Mouse (Mus musculus) A20 (cell line): ENCODE measurements around the gene Fto.

Source experiments
- DNase-seq: peaks from one replicate; pipeline ENCODE4 v3.0.0-alpha.2; 2011; ENCODE audit warnings: low read depth, low spot score

The Fto gene

DNA sequence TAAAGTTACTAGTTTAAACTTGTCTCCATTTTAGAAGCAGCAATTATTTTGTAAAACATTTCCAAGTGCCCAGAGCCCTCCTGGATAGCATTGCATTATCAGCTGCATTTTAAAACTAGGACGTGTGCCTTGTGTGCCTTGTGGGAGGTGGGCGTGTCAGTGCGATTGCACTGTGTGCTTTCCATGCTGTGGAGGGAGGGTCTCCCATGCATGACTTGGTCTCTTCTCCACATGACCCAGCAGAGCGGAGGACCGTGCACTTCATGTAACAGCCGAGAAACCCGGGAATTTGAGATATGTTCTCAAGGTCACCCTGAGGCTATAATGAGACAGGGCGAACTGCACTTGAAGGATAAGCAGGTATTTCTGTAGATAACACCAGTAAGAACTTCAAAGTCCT is 347.6 kb downstream of the Fto start:
- DNase-seq, result no peak

DNA sequence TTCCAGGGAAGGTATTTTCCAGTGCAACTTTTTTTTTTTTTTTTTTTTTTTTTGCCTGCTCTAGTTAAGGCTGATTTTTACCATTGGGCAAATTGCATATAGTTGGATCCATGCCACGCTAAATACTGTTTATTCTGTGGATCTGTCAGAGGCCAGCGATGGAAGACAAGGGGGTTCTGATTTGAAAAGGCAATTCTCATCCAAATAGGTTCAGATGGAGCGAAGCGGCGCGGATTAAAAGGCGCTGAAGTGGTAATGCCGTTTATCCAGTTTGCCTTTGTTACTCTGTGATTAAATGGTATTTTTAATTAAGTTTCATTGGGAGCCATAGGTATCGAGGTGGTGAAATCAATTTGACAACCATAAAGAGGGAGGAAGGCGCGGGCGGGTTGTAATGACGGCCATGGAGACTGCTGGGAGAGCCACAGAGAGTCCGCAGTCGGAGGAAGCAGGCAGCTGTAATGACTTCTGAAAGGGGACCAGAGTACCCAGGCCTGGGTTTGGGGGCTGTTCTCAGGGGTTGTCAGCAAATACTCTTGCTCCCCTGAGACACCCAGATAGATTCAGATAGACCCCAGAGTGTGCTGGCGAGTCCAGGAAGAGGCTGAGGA is 356.2 kb downstream of the Fto start:
- DNase-seq, result no peak

DNA sequence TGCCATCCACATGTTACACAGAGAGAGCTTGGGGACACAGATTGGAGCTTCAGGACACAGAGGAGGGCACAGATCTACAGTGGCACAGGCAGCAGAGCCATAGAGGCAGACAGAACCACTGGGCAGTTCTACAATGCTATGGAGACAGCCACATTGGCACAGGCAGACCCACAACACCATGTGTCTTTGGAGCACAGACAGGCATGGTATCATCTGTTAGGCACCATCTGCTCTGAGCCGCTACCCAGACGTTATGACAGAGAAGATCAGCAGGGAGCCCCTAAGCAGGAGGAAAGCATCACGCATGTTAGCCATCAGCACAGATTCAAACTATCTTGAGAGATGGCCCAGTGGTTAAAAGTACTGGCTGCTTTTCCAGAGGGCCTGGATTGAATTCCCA is 363.6 kb downstream of the Fto start:
- DNase-seq, result no peak

DNA sequence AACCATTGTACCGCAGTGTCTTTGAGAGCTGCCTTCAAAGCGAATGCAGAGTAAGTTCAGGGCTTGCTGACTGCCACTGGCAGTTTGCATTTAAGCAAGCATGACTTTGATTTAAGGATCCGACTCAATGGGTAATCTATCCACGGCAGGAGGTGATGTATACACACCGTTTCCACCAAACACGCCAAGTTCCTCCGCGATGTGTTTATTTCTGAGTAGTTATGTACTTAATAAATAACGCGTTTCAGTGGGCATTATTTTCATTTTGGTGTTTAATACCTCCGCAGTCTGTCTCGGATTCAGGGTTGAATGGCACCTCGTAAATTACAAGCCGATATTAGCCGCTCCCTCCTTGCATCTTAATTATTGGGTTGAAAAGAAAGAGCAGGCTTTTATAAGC is 366.1 kb downstream of the Fto start:
- no peak for DNase-seq

- no peak for DNase-seq
Measured at GRCm38 (mm10) chr8:91680125-91680524, 366.8 kb downstream of the Fto start.

DNA sequence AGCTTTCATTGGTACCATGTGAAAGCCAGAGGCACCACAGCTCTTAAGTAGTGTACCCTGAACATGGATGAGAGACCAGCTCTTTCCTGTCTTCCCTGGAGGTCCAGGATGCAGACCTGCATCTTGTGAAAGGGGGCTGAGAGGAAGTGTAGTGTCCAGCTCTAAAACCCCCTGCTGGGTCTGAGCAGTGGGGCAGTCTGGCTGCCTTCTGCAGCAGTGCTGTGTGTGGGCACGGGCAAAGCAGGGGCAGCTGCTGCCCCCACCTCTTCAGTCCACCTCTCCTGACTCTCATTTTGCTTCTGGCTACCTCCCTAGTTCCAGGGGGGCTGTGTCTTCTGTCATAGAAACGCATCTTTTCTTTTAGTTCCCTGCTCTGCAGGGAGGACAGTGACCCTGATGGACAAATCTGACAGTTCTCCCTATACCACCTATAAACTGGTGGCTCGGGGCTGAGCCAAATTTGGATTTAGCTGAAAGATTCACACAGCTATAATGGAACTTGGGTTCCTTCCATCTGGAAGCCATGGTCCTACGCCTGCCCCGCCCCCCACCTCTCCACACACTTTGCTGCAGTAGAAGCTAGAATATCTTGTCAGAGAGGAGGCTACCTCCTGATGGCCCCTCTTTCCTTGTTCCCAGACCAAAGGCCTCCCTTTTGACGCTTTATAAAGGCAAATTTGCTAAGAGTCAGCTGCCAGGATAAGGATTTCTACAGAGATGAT is 371.4 kb downstream of the Fto start:
- no peak for DNase-seq

DNA sequence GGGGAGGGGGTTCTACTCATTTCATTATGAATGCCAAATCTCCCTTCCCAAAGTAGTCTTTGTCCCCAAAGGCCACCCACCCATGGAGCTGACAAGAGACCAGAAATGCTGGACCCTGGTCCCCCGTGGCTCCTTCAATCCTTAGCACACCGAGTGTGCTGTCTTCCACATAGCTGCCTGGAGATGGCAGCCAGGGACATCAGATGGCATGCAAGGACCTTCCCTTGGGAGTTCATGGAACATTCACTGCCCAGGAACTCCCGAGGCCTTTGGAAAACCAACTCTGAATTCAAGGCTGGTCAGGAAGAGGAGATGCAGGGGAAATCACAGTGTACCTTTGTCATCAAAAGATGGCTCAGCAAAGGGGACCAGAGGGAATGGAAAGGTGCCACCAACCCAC is 372.1 kb downstream of the Fto start:
- DNase-seq, result no peak

DNA sequence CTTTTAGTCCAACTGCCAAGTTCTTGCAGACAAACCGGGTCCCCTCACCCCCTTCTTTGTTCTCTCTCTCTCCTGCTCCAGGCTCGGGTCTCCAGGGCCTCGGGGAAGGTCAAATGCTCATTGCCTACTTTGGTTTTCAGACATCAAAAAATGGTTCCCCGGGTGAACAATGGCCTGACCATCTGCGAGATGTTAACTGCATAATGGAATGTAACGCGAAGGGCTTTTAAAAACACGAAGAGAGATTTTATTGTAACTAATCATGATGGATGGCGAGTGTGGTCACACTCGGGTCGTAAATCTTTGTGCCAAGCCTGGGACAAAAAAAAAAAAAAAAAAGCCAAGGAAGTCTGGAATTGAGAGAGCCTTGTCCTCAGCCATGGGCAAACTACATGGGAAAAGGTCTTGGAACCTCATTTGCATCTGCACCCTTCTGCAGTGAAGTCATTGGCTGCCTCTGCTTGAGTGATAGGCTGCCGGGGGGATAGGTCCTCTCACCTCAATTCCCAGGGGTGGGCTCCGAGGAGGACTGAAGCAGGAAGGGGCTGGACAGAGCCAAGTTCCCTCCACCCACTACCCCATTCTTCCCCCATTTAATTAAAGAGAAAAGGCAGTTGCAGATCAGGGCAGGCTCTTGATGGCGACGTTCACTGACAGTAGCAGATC is 378.9 kb downstream of the Fto start:
- DNase-seq, result no peak

GRCm38 (mm10) chr8:91706533-91706932 is 393.2 kb downstream of the Fto start:
- no peak for DNase-seq

- no peak for DNase-seq
Measured at GRCm38 (mm10) chr8:91708661-91709060, 395.3 kb downstream of the Fto start.

- no peak for DNase-seq
Measured at GRCm38 (mm10) chr8:91709768-91710167, 396.4 kb downstream of the Fto start.

GRCm38 (mm10) chr8:91711202-91711601 is 397.9 kb downstream of the Fto start:
- no peak for DNase-seq

- no peak for DNase-seq
Measured at GRCm38 (mm10) chr8:91711981-91712598, 398.8 kb downstream of the Fto start.

- DNase-seq, result no peak
Measured at GRCm38 (mm10) chr8:91712731-91713569, 399.6 kb downstream of the Fto start.

GRCm38 (mm10) chr8:91713677-91714312 is 400.5 kb downstream of the Fto start:
- DNase-seq, result no peak

GRCm38 (mm10) chr8:91714733-91715132 is 401.4 kb downstream of the Fto start:
- no peak for DNase-seq

DNA sequence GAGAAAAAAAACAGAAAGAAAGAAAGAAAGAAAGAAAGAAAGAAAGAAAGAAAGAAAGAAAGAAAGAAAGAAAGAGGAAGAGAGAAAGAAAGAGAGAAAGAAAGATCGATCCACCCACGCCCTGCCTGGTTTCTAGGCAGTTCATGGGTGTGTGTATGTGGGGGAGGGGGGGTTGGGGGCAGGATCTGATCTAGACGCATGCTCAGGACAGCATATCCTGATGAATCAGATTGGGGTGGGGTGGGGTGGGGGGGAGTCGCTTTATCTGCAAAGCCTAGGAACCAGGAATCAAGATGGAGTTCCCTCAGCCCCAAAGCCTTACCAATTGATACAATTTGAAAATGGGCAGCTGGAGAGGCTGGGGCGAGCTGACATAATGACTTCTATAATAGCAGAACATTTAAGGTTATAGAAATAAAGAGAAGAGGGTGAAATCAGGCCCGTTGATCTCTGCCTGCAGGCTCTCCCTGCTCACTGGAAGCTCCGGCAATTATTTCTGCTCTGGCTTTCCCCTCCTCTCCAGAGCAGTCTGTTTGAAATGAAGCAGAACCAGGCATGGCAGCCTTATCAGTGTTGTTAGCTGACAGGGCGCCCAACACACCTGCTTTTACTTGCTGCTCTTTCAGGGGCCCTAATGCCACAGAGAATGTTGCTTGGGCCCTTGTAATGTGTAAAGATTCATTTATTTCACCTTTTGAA is 402.2 kb downstream of the Fto start:
- no peak for DNase-seq
